Mouse (Mus musculus) layer of hippocampus, adult 18-20 months (tissue): ENCODE results near the gene Bag5. TPM values are rescaled to one million over a fixed set of nuclear protein-coding genes. Genes with fewer than 3 reads are reported as not detected.

Source experiments
- DNase-seq, 2 experiments: peaks; one replicate each; pipeline ENCODE4 v3.0.0; 2022; ENCODE audit warnings: low spot score in 2 of 2
- long read RNA-seq: library from polyadenylated mRNA; stranded (forward); transcript quantifications from one replicate; pipeline ENCODE4 v2.0.0, GENCODE M21; 2021
- total RNA-seq, 2 experiments: library from RNA; stranded (reverse); gene quantifications; 2 replicates each; pipeline ENCODE4 v1.2.3; 2021

Gene Bag5
- 10 to 100 TPM; 54.9 to 58.5 TPM for total RNA-seq
- long read RNA-seq, transcript Bag5-202 (2 exons, 1,852 nt), result minor isoform, 12 of 74 reads
- long read RNA-seq, transcript Bag5-201 (2 exons, 2,139 nt), result major isoform, 50 of 74 reads
- long read RNA-seq, partial matches to known transcripts, result 4 of 74 reads
- long read RNA-seq, other reads (novel, unspliced or antisense), result 7 of 74 reads

- peak; percentile 89 to 95 for DNase-seq
Observed at GRCm38 (mm10) chr12:111713004-111713651, at the start of gene Bag5, which contains the start of gene Apopt1. TSS of gene Bag5 (minus strand) at chr12:111713257. TSS of gene Apopt1 (plus strand) at chr12:111713261.

- DNase-seq, result no peak
Observed at GRCm38 (mm10) chr12:111760306-111760908, 47.4 kb upstream of the Bag5 start.

- DNase-seq, result no peak
Observed at GRCm38 (mm10) chr12:111759176-111760061, 46.4 kb upstream of the Bag5 start.

GRCm38 (mm10) chr12:111758381-111759175 is 45.5 kb upstream of the Bag5 start, which contains the start of gene Klc1:
TSS of gene Klc1 (plus strand) at chr12:111758849.
- DNase-seq, result peak; percentile 73 to 80

- DNase-seq, result no peak
Observed at GRCm38 (mm10) chr12:111757561-111758325, 44.7 kb upstream of the Bag5 start.

- DNase-seq, result no peak
Observed at GRCm38 (mm10) chr12:111756698-111757082, 43.6 kb upstream of the Bag5 start.

- no peak for DNase-seq
Observed at GRCm38 (mm10) chr12:111756082-111756697, 43.1 kb upstream of the Bag5 start.

- DNase-seq, result no peak
Observed at GRCm38 (mm10) chr12:111755231-111755630, 42.2 kb upstream of the Bag5 start.

GRCm38 (mm10) chr12:111754710-111755109 is 41.7 kb upstream of the Bag5 start:
- no peak for DNase-seq

- DNase-seq, result no peak
Observed at GRCm38 (mm10) chr12:111753347-111753746, 40.3 kb upstream of the Bag5 start.

- DNase-seq, result peak in 1 of 2 experiments; percentile 60
Observed at GRCm38 (mm10) chr12:111752491-111752890, 39.4 kb upstream of the Bag5 start.

- DNase-seq, result no peak
Observed at GRCm38 (mm10) chr12:111750739-111751138, 37.7 kb upstream of the Bag5 start.

GRCm38 (mm10) chr12:111747421-111747820 is 34.4 kb upstream of the Bag5 start:
- DNase-seq, result no peak

- DNase-seq, result no peak
Observed at GRCm38 (mm10) chr12:111746091-111746490, 33.0 kb upstream of the Bag5 start.

GRCm38 (mm10) chr12:111745274-111745673 is 32.2 kb upstream of the Bag5 start:
- DNase-seq, result no peak

- DNase-seq, result no peak
Observed at GRCm38 (mm10) chr12:111743981-111744423, 30.9 kb upstream of the Bag5 start.

- DNase-seq, result no peak
Observed at GRCm38 (mm10) chr12:111743419-111743818, 30.4 kb upstream of the Bag5 start.

- no peak for DNase-seq
Observed at GRCm38 (mm10) chr12:111741338-111741737, 28.3 kb upstream of the Bag5 start.

- DNase-seq, result peak in 1 of 2 experiments; percentile 74
Observed at GRCm38 (mm10) chr12:111738754-111739153, 25.7 kb upstream of the Bag5 start.
